Mouse (Mus musculus) forebrain, embryonic 14.5 days (tissue): ENCODE data around the gene Fas. TPM values are rescaled to one million over a fixed set of nuclear protein-coding genes. Genes with fewer than 3 reads are reported as not detected.

ENCODE experiments used
- ATAC-seq: fragments of 200-750 bp; cut with Nextera tagmentation; 2 replicates; pipeline ENCODE4 v1.8.0; 2017; ENCODE audit warnings: mild to moderate bottlenecking, moderate library complexity
- DNase-seq: peaks from one replicate; pipeline ENCODE4 v3.0.0-alpha.2; 2015; ENCODE audit warnings: low spot score
- H3K27ac ChIP-seq: fragments of 300-500 bp; sonication (generic); 2 replicates; pipeline ENCODE4 v1.5.1; 2014; ENCODE audit warnings: low read depth, mild to moderate bottlenecking, control low read depth, low read length, moderate library complexity
- H3K27me3 ChIP-seq: fragments of 300-500 bp; sonication (generic); replicated peaks from 2 replicates; pipeline ENCODE4 v1.6.1; 2014; ENCODE audit warnings: low read length, control low read depth, mixed read lengths; ENCODE audit not compliant: control insufficient read depth, insufficient read depth
- H3K36me3 ChIP-seq: fragments of 300-500 bp; sonication (generic); 2 replicates; pipeline ENCODE4 v1.6.1; 2014; ENCODE audit warnings: low read length, control low read depth; ENCODE audit not compliant: control insufficient read depth, insufficient read depth
- H3K4me1 ChIP-seq: fragments of 300-500 bp; sonication (generic); 2 replicates; pipeline ENCODE4 v1.6.1; 2014; ENCODE audit warnings: antibody characterized with exemption, low read length, control low read depth; ENCODE audit not compliant: control insufficient read depth, insufficient read depth
- H3K4me2 ChIP-seq: fragments of 300-500 bp; sonication (generic); 2 replicates; pipeline ENCODE4 v1.6.1; 2014; ENCODE audit warnings: mild to moderate bottlenecking, control low read depth, low read length
- H3K4me3 ChIP-seq: fragments of 300-500 bp; sonication (generic); 2 replicates; pipeline ENCODE4 v1.5.1; 2014; ENCODE audit warnings: low read depth, low read length, control low read depth
- H3K9ac ChIP-seq: fragments of 300-500 bp; sonication (generic); 2 replicates; pipeline ENCODE4 v1.6.1; 2014; ENCODE audit warnings: mild to moderate bottlenecking, low read length, control low read depth, moderate library complexity
- H3K9me3 ChIP-seq: fragments of 300-500 bp; sonication (generic); replicated peaks from 2 replicates; pipeline ENCODE4 v1.6.1; 2016; ENCODE audit warnings: low read length, control low read depth, mixed read lengths; ENCODE audit not compliant: control insufficient read depth
- WGBS: fragments of 180-500 bp; shearing (Covaris S2); extraction: QIAGEN DNeasy Blood & Tissue Kit; methylation state at CpG from one replicate; pipeline ENCODE4 v1.1.7; 2014; 5-methylcytosine and 5-hydroxymethylcytosine counted together
- polyA plus RNA-seq: library from polyadenylated mRNA; unstranded; fragments of >200 nt; fragmentation: Nextera tagmentation; extraction: Ambion mirVana; gene quantifications from 2 replicates; pipeline ENCODE4 v1.2.1, GENCODE M21; 2014

The Fas gene
- polyA plus RNA-seq = 0.28 and 0.33 TPM in 2 replicates

DNA sequence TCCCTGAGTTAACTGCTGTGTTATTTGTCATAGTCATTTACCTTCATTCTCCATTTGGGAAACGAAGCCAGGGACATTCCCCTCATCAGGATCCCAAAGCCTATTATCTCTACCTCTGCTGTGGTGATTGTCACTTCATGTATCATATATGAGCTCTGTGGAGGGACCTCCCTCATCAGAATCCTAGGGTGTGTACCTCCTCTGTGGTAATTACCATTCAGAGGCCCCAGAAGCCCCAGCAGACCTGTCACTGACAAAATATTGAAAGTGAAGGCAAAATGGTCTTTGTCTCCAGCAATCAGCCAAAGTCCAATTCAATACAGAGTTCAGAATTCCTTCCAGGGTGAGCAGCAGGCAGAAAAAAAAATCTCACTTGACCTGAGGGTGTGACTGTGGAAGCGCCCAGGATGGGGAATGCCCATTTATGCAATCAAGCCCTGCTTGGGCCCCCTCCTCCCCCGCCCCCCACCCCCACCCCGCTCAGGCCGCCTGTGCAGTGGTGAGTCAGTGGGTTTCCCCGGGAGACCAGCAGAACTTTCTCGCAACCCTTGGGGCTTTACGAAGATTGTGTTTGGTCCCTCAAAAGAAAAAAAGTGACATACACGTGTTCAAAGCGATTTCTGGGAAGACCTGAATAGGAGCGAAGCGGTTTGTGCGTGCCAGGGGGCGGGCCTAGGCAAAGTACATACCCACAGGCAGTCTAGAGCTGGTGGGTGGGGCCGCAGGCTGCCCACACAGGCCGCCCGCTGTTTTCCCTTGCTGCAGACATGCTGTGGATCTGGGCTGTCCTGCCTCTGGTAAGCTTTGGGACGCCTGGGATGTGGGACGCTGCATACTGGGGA, at the start of gene Fas:
Gene Fas, plus strand, starts transcription at position 719 of the 842 bp plus-strand sequence.
- 2% methylated on average over 19 of the region's 19 CpGs for WGBS
- Histone ChIP-seq H3K4me1 (peaks cover 8% of the 10 kb centered on the region; the same call in 1 of the 2 replicates), H3K27me3 (no peaks in the 10 kb centered on the region), H3K4me2 (peak within 1 kb of the TSS; percentile 71), H3K27ac (no peak within 1 kb of the TSS), H3K9ac (peak within 1 kb of the TSS; percentile 50), H3K4me3 (peak within 1 kb of the TSS; percentile 34), H3K9me3 (no peaks in the 10 kb centered on the region), H3K36me3 (no peaks in the 10 kb centered on the region)
- ATAC-seq (peak; percentile 97), DNase-seq (peak; percentile 72)

DNA sequence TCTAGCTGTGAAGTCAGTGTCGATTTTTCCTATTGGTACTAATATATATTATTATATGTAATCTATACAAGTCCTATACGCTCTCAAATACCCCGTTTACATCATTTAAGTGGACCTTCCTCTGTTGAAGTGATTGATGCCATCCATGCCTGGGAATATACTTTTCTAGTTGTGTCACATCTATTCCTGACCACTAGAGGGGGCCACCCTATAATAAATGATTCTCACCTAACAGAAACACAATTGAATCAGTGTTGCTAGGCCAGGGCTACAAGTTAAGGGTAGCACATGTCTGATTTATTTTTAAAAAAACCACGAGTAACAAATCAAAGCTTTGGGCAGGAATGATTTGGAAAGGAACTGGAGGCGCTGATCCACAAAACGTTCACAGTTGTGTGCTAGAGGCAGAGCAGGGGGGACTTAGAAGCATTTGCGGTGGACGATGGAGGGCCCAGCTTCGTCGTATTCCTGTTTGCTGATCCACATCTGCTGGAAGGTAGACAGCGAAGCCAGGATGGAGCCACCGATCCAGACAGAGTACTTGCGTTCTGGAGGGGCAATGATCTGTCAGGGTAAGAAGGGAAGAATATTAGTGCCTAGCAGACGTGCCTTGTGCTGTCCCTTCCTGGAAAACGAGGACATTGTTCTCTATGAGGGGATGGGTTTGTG, 49.1 kb upstream of the Fas start:
- ATAC-seq (0 out of 2 replicates have a peak, but pooled peaks have one; percentile 24), DNase-seq (peak; percentile 63)
- H3K36me3 ChIP-seq = no peaks in the 10 kb centered on the region
- no peaks in the 10 kb centered on the region for H3K4me1 ChIP-seq
- no peaks in the 10 kb centered on the region for H3K9me3 ChIP-seq
- H3K27ac ChIP-seq = no peak overlapping the region
- 64% methylated on average over 15 of the region's 15 CpGs for WGBS
- no peak overlapping the region for H3K9ac ChIP-seq
- H3K27me3 ChIP-seq = no peaks in the 10 kb centered on the region
- no peak overlapping the region for H3K4me3 ChIP-seq
- no peak overlapping the region for H3K4me2 ChIP-seq

DNA sequence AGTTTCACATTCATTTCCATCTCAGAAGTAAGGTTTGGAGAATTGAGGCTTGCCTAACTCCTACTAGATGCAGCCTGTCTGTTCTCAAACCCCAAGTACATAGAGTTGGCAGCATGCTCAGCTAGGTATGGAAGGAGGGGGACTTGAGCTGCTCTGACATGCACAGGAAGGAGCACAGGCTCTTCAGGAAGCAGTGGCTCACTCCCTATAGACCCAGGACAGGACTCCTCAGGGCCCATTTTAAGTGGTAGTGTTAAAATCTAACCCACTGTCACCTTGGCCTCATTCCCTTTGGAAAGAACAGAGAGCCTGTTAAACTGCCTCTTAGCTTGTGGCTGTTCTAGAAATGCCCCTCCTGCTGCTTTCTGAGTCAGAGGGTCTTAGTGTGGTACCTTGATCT, 47.5 kb upstream of the Fas start:
- H3K9ac ChIP-seq = no peak overlapping the region
- no peaks in the 10 kb centered on the region for H3K4me1 ChIP-seq
- no peak overlapping the region for H3K4me3 ChIP-seq
- H3K9me3 ChIP-seq = no peaks in the 10 kb centered on the region
- ATAC-seq (no peak), DNase-seq (no peak)
- H3K36me3 ChIP-seq = no peaks in the 10 kb centered on the region
- no peaks in the 10 kb centered on the region for H3K27me3 ChIP-seq
- H3K4me2 ChIP-seq = no peak overlapping the region
- no peak overlapping the region for H3K27ac ChIP-seq

DNA sequence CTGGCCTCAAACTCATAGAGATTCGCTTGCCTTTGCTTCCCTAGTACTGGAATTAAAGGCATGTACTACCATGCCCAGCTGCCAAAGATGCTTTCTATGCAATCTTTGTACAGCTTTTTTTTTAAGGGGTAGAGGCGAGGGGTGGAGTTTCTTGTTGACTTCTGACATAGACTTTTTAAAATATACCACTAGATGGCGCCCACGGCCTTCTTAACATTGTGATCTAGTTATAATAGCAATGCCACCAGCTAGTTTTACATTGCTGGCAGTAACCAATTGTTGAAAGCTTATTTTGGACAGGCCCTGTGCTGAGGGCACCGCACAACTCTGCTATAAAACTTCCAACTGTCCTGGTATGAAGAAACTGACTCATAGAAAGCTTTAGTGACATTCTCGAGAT, 46.4 kb upstream of the Fas start:
- no peaks in the 10 kb centered on the region for H3K9me3 ChIP-seq
- peak; percentile 77 for ATAC-seq
- 17% methylated on average over 6 of the region's 6 CpGs for WGBS

DNA sequence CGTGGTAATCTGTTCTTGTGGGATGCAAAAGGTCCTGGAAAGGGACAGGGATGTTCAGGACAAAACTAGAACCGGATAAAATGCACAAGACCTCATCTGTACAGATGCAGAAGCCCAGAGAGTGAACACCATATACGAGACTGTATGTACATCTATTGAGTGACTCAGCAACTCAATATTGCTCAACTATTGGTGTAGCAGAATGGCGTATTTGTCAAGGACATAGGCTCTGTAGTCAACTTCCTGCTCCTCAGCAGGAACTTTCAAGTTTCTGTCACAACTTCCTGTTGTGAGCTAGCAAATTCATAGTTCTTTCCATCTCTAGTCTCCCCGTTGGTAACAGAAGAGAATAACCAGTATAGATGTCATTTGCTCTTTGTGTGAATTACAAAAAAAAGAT, 41.9 kb upstream of the Fas start:
- DNase-seq (no peak), ATAC-seq (no peak)
- H3K27ac ChIP-seq = no peak overlapping the region
- no peaks in the 10 kb centered on the region for H3K9me3 ChIP-seq
- H3K4me3 ChIP-seq = no peak overlapping the region
- 86% methylated on average over 5 of the region's 5 CpGs for WGBS
- H3K9ac ChIP-seq = no peak overlapping the region
- no peak overlapping the region for H3K4me2 ChIP-seq
- H3K36me3 ChIP-seq = no peaks in the 10 kb centered on the region
- H3K4me1 ChIP-seq = no peaks in the 10 kb centered on the region
- no peaks in the 10 kb centered on the region for H3K27me3 ChIP-seq

More for the DNA sequence above, 46.4 kb upstream of the Fas start:
- no peak overlapping the region for H3K4me3 ChIP-seq
- peak; percentile 91 for DNase-seq
- H3K9ac ChIP-seq = no peak overlapping the region
- H3K4me1 ChIP-seq = no peaks in the 10 kb centered on the region
- no peak overlapping the region for H3K4me2 ChIP-seq
- H3K36me3 ChIP-seq = no peaks in the 10 kb centered on the region
- H3K27ac ChIP-seq = no peak overlapping the region
- H3K27me3 ChIP-seq = no peaks in the 10 kb centered on the region

DNA sequence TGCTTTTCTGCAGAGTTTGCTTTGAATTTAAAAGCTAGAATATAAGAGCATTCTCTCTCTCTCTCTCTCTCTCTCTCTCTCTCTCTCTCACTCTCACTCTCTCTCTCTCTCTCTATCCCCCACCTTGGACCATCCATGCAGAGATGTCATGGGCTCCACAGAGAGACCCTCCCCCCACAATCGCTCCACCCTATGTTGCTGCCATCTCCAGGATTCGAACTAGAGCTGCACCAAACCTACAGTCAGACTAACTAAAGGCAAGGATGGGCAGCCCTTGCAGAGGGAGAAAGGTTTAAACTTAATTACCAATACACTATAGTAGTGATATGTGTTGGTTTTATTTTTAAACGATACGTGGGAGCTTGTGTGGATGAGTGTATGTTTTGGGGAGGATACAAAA, 39.8 kb upstream of the Fas start:
- WGBS = 88% methylated on average over 4 of the region's 4 CpGs
- Histone ChIP-seq H3K4me3 (no peak overlapping the region), H3K9ac (no peak overlapping the region), H3K36me3 (no peaks in the 10 kb centered on the region), H3K27ac (no peak overlapping the region), H3K4me2 (no peak overlapping the region), H3K4me1 (no peaks in the 10 kb centered on the region), H3K9me3 (no peaks in the 10 kb centered on the region), H3K27me3 (no peaks in the 10 kb centered on the region)
- DNase-seq (no peak), ATAC-seq (no peak)

DNA sequence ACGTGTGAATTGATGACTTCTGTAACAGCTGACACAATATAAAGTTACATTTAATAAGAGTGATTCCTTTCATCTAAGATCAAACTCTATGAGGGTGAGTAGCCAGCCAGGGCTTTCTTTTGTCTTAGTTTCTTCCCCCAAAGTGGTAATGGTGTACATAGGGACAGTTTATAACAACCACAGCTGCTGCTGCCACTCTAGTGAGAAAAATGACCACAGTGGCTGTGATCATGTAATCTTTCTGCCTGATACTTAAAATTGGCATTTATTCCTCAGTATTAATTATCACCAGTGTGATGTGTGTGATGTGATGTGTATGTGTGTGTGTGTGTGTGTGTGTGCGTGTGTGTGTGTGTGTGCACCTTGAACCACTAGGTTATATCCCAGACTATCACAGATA, 38.6 kb upstream of the Fas start:
- ATAC-seq = no peak
- WGBS = 78% methylated on average over 2 of the region's 2 CpGs

DNA sequence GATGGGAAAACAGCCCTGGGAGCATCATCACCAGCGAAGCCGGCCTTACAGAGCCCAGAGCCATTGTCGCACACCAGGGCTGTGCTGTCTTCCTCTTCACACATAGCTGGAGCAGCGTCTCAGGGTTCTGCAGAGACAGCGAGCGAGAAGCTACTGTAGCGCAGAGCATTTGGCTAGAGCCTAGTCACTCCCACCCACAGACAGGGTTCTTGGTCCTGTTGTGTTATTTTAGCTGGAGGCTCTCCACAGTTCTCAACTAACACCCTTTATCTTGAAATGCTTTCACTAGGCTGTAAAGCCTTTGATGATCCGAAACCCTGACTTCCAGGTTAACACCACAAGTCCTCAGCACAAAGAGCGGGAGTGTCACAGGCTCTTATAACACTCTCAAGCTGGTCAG, 38.0 kb upstream of the Fas start:
- Histone ChIP-seq H3K9ac (no peak overlapping the region), H3K9me3 (no peaks in the 10 kb centered on the region), H3K4me1 (no peaks in the 10 kb centered on the region), H3K36me3 (no peaks in the 10 kb centered on the region), H3K4me2 (no peak overlapping the region), H3K27me3 (no peaks in the 10 kb centered on the region), H3K27ac (no peak overlapping the region), H3K4me3 (no peak overlapping the region)
- no peak for ATAC-seq
- no peak for DNase-seq
- WGBS = 85% methylated on average over 9 of the region's 9 CpGs

More for the DNA sequence above, 38.6 kb upstream of the Fas start:
- Histone ChIP-seq H3K4me1 (no peaks in the 10 kb centered on the region), H3K9me3 (no peaks in the 10 kb centered on the region), H3K4me3 (no peak overlapping the region), H3K4me2 (no peak overlapping the region), H3K27ac (no peak overlapping the region), H3K9ac (no peak overlapping the region), H3K36me3 (no peaks in the 10 kb centered on the region), H3K27me3 (no peaks in the 10 kb centered on the region)
- DNase-seq = no peak
